Comparison of ENCODE assay signal across 10 mouse cellular contexts in genomic region chr17:5217852-5218845, GRCm38 (mm10).
A peak's percentile ranks its signal among the peaks of the same experiment; 100 is the strongest.
DNase-seq lines count a peak whose midpoint lies in the region; ATAC-seq lines count a peak whose summit lies in the region.
"Had no signal": no experiment of that assay in that cellular context is flagged by ENCODE, and none has a peak within 500 bp of the region (broad histone marks: within the 10 kb centered on the region; RNA-seq: fewer than 3 reads in every experiment).

No protein-coding gene starts in this region.

- peak overlapping the region; percentile 44; the same call in 1 of the 2 replicates for H3K27ac ChIP-seq in hindbrain, embryonic 15.5 days (replicated peaks)
- no peak overlapping the region for H3K27ac ChIP-seq in hindbrain, embryonic 12.5 days
- H3K27ac ChIP-seq in neural tube, embryonic 13.5 days (replicated peaks): no peak overlapping the region
- H3K27ac ChIP-seq in neural tube, embryonic 15.5 days (replicated peaks): no peak overlapping the region
- peak overlapping the region; percentile 39; the same call in 1 of the 2 replicates for H3K27ac ChIP-seq in forebrain, embryonic 14.5 days (ENCODE audit: low read depth, low read length)

- peaks cover 77% of the 10 kb centered on the region for H3K4me1 ChIP-seq in hindbrain, embryonic 15.5 days (replicated peaks)
- peaks cover 69% of the 10 kb centered on the region for H3K4me1 ChIP-seq in hindbrain, embryonic 12.5 days
- H3K4me1 ChIP-seq in neural tube, embryonic 13.5 days (replicated peaks): peaks cover 87% of the 10 kb centered on the region
- peaks cover 76% of the 10 kb centered on the region for H3K4me1 ChIP-seq in neural tube, embryonic 15.5 days
- peaks cover 52% of the 10 kb centered on the region for H3K4me1 ChIP-seq in forebrain, embryonic 14.5 days (ENCODE audit: control insufficient read depth, insufficient read depth, low read length)

- H3K36me3 ChIP-seq in hindbrain, embryonic 15.5 days: no peaks in the 10 kb centered on the region
- H3K36me3 ChIP-seq in hindbrain, embryonic 12.5 days: no peaks in the 10 kb centered on the region
- no peaks in the 10 kb centered on the region for H3K36me3 ChIP-seq in neural tube, embryonic 13.5 days
- no peaks in the 10 kb centered on the region for H3K36me3 ChIP-seq in neural tube, embryonic 15.5 days
- no peaks in the 10 kb centered on the region for H3K36me3 ChIP-seq in forebrain, embryonic 14.5 days (ENCODE audit: control insufficient read depth, insufficient read depth, low read length)
- H3K36me3 ChIP-seq: embryonic facial prominence, embryonic 12.5 days had no signal

- no peaks in the 10 kb centered on the region for H3K9me3 ChIP-seq in hindbrain, embryonic 15.5 days
- no peaks in the 10 kb centered on the region for H3K9me3 ChIP-seq in hindbrain, embryonic 12.5 days (replicated peaks)
- H3K9me3 ChIP-seq in neural tube, embryonic 13.5 days: no peaks in the 10 kb centered on the region
- no peaks in the 10 kb centered on the region for H3K9me3 ChIP-seq in neural tube, embryonic 15.5 days (replicated peaks)
- H3K9me3 ChIP-seq in forebrain, embryonic 14.5 days (replicated peaks; ENCODE audit: control insufficient read depth, low read length): no peaks in the 10 kb centered on the region
- H3K9me3 ChIP-seq: embryonic facial prominence, embryonic 12.5 days; G1E had no signal

- no peak overlapping the region for H3K9ac ChIP-seq in hindbrain, embryonic 15.5 days
- no peak overlapping the region for H3K9ac ChIP-seq in hindbrain, embryonic 12.5 days
- H3K9ac ChIP-seq in neural tube, embryonic 13.5 days: no peak overlapping the region
- no peak overlapping the region for H3K9ac ChIP-seq in neural tube, embryonic 15.5 days (replicated peaks)
- H3K9ac ChIP-seq in forebrain, embryonic 14.5 days (ENCODE audit: low read length): no peak overlapping the region
- H3K9ac ChIP-seq: embryonic facial prominence, embryonic 12.5 days had no signal

- peak; percentile 66 for DNase-seq in forebrain, embryonic 14.5 days (ENCODE audit: low spot score)
- DNase-seq in retina, postnatal 1 day: peak; percentile 69
- DNase-seq: gastrocnemius, postnatal 25 days had no signal

- no peak for ATAC-seq in hindbrain, embryonic 15.5 days (ENCODE audit: low FRiP score, low read depth)
- no peak for ATAC-seq in hindbrain, embryonic 12.5 days (ENCODE audit: low FRiP score)
- ATAC-seq in neural tube, embryonic 13.5 days (ENCODE audit: low read depth): peak; percentile 33; the same call in 1 of the 2 replicates
- ATAC-seq in neural tube, embryonic 15.5 days (ENCODE audit: low FRiP score): no peak
- ATAC-seq in forebrain, embryonic 14.5 days: peak; percentile 56
- no peak for ATAC-seq in erythroblast, adult 5-6 weeks (replicated peaks; ENCODE audit: low FRiP score, poor library complexity, severe bottlenecking)

- no peaks in the 10 kb centered on the region for H3K27me3 ChIP-seq in hindbrain, embryonic 15.5 days
- no peaks in the 10 kb centered on the region for H3K27me3 ChIP-seq in hindbrain, embryonic 12.5 days
- H3K27me3 ChIP-seq in neural tube, embryonic 13.5 days: no peaks in the 10 kb centered on the region
- H3K27me3 ChIP-seq in neural tube, embryonic 15.5 days (replicated peaks): no peaks in the 10 kb centered on the region
- no peaks in the 10 kb centered on the region for H3K27me3 ChIP-seq in forebrain, embryonic 14.5 days (replicated peaks; ENCODE audit: control insufficient read depth, insufficient read depth, low read length)
- H3K27me3 ChIP-seq: embryonic facial prominence, embryonic 12.5 days had no signal

- no peak overlapping the region for H3K4me3 ChIP-seq in hindbrain, embryonic 15.5 days
- H3K4me3 ChIP-seq in hindbrain, embryonic 12.5 days: no peak overlapping the region
- H3K4me3 ChIP-seq in neural tube, embryonic 13.5 days: no peak overlapping the region
- H3K4me3 ChIP-seq in neural tube, embryonic 15.5 days (replicated peaks): no peak overlapping the region
- H3K4me3 ChIP-seq in forebrain, embryonic 14.5 days (ENCODE audit: low read depth, low read length): no peak overlapping the region
- H3K4me3 ChIP-seq: embryonic facial prominence, embryonic 12.5 days had no signal

- no peak overlapping the region for H3K4me2 ChIP-seq in hindbrain, embryonic 15.5 days
- no peak overlapping the region for H3K4me2 ChIP-seq in hindbrain, embryonic 12.5 days (replicated peaks)
- H3K4me2 ChIP-seq in neural tube, embryonic 13.5 days: no peak overlapping the region
- no peak overlapping the region for H3K4me2 ChIP-seq in neural tube, embryonic 15.5 days
- H3K4me2 ChIP-seq in forebrain, embryonic 14.5 days (ENCODE audit: low read length): no peak overlapping the region
- H3K4me2 ChIP-seq: embryonic facial prominence, embryonic 12.5 days had no signal

- 62% methylated on average over 9 of the region's 9 CpGs for WGBS in hindbrain, embryonic 15.5 days
- WGBS in hindbrain, embryonic 12.5 days: 76% methylated on average over 9 of the region's 9 CpGs
- WGBS in neural tube, embryonic 13.5 days: 76% methylated on average over 9 of the region's 9 CpGs
- WGBS in neural tube, embryonic 15.5 days: 69% methylated on average over 9 of the region's 9 CpGs
- WGBS in forebrain, embryonic 14.5 days: 46% methylated on average over 9 of the region's 9 CpGs

Comparison
In these comparisons a context has a peak if more than half of its experiments do, and no peak if none do; other contexts are left out.
1. ATAC-seq: peak in neural tube, embryonic 13.5 days (single experiment) and forebrain, embryonic 14.5 days (single experiment); none in hindbrain, embryonic 15.5 days (single experiment), hindbrain, embryonic 12.5 days (single experiment), neural tube, embryonic 15.5 days (single experiment) and erythroblast, adult 5-6 weeks (single experiment).
2. H3K27ac ChIP-seq: peak in hindbrain, embryonic 15.5 days (single experiment) and forebrain, embryonic 14.5 days (single experiment); none in hindbrain, embryonic 12.5 days (single experiment), neural tube, embryonic 13.5 days (single experiment) and neural tube, embryonic 15.5 days (single experiment).